In the genomic region with DNA sequence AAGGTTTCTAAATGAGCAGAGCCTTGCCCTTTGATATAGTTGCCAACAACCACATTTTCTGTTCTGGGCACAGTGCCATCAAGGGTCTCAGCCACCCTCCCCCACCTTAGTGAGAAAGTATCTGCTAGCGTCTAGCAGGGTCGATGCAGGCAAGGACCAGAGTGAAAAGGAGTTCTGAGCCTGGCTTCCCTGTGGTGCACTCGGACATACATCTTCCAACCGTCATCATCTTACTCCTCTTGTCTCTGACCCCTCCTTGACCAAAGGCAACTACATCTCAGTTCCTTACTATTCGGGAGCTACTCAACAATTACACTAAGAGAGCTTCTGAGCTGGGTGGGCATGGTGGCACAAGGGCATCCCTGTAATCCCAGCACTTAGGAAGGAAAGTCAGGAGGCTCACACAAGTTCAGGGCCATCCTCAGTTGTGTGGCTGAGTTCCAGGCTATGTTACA, we compare ENCODE assay signal across 9 mouse cellular contexts. TPM values are rescaled to one million over a fixed set of nuclear protein-coding genes. Genes with fewer than 3 reads are reported as not detected.
DNase-seq lines count a peak whose midpoint lies in the region; ATAC-seq lines count a peak whose summit lies in the region.
"Had no signal": no experiment of that assay in that cellular context is flagged by ENCODE, and none has a peak within 500 bp of the region (broad histone marks: within the 10 kb centered on the region; RNA-seq: fewer than 3 reads in every experiment).

No protein-coding gene starts in this region.

- no peak overlapping the region for H3K4me3 ChIP-seq in heart, embryonic 12.5 days
- no peak overlapping the region for H3K4me3 ChIP-seq in hindbrain, embryonic 14.5 days (replicated peaks; ENCODE audit: low read length)
- no peak overlapping the region for H3K4me3 ChIP-seq in neural tube, embryonic 13.5 days

- ATAC-seq in heart, embryonic 12.5 days (ENCODE audit: insufficient number of reproducible peaks, low FRiP score), result 0 out of 2 replicates have a peak, but pooled peaks have one; percentile 22
- peak; percentile 10; the same call in 1 of the 2 replicates for ATAC-seq in hindbrain, embryonic 14.5 days (ENCODE audit: low FRiP score)
- 0 out of 2 replicates have a peak, but pooled peaks have one; percentile 14 for ATAC-seq in neural tube, embryonic 13.5 days (ENCODE audit: low read depth)

- peak overlapping the region; percentile 70; the same call in 1 of the 2 replicates for H3K4me2 ChIP-seq in heart, embryonic 12.5 days
- H3K4me2 ChIP-seq in hindbrain, embryonic 14.5 days (replicated peaks), result peak overlapping the region; percentile 25; the same call in 1 of the 2 replicates
- H3K4me2 ChIP-seq in neural tube, embryonic 13.5 days, result peak overlapping the region; percentile 25; the same call in 1 of the 2 replicates

- H3K9me3 ChIP-seq in heart, embryonic 12.5 days (replicated peaks), result no peaks in the 10 kb centered on the region
- H3K9me3 ChIP-seq in hindbrain, embryonic 14.5 days (ENCODE audit: control insufficient read depth, low read length), result no peaks in the 10 kb centered on the region
- no peaks in the 10 kb centered on the region for H3K9me3 ChIP-seq in neural tube, embryonic 13.5 days
- H3K9me3 ChIP-seq: liver, embryonic 12.5 days had no signal

- intact Hi-C loops in left cerebral cortex, postnatal 25 days (cut with DNase I), result no loop called here

- H3K4me1 ChIP-seq in heart, embryonic 12.5 days (replicated peaks), result peaks cover 20% of the 10 kb centered on the region
- peaks cover 8% of the 10 kb centered on the region; the same call in 1 of the 2 replicates for H3K4me1 ChIP-seq in hindbrain, embryonic 14.5 days (replicated peaks; ENCODE audit: control insufficient read depth, insufficient read depth, low read length)
- H3K4me1 ChIP-seq in neural tube, embryonic 13.5 days (replicated peaks), result peaks cover 25% of the 10 kb centered on the region

- WGBS in heart, embryonic 12.5 days, result 40% methylated on average over 5 of the region's 5 CpGs
- 40% methylated on average over 5 of the region's 5 CpGs for WGBS in hindbrain, embryonic 14.5 days
- 34% methylated on average over 5 of the region's 5 CpGs for WGBS in neural tube, embryonic 13.5 days

- H3K9ac ChIP-seq in heart, embryonic 12.5 days, result no peak overlapping the region
- H3K9ac ChIP-seq in hindbrain, embryonic 14.5 days, result no peak overlapping the region
- H3K9ac ChIP-seq in neural tube, embryonic 13.5 days, result no peak overlapping the region

- no peaks in the 10 kb centered on the region for H3K36me3 ChIP-seq in heart, embryonic 12.5 days
- no peaks in the 10 kb centered on the region for H3K36me3 ChIP-seq in hindbrain, embryonic 14.5 days (replicated peaks; ENCODE audit: control insufficient read depth, insufficient read depth)
- H3K36me3 ChIP-seq in neural tube, embryonic 13.5 days, result no peaks in the 10 kb centered on the region
- H3K36me3 ChIP-seq: liver, embryonic 12.5 days had no signal

- DNase-seq in heart, adult 9 months (ENCODE audit: low spot score in 2 of 2), result no peak
- DNase-seq in CD8-positive naive resting alpha-beta T cell, adult 2 months (ENCODE audit: low read depth in 2 of 2, low spot score in 2 of 2), result peak; percentile 23 to 30
- DNase-seq in hindbrain, embryonic 14.5 days (ENCODE audit: low spot score), result no peak
- DNase-seq in left cerebral cortex, postnatal 25 days (ENCODE audit: low spot score in 2 of 2), result no peak
- DNase-seq in ovary, adult 18-20 months (ENCODE audit: low spot score), result no peak
- DNase-seq in cerebellum, adult 8-10 months, result no peak

- no peaks in the 10 kb centered on the region for H3K27me3 ChIP-seq in heart, embryonic 12.5 days (replicated peaks)
- no peaks in the 10 kb centered on the region for H3K27me3 ChIP-seq in hindbrain, embryonic 14.5 days (ENCODE audit: control insufficient read depth, insufficient read depth, low read length)
- no peaks in the 10 kb centered on the region for H3K27me3 ChIP-seq in neural tube, embryonic 13.5 days

- H3K27ac ChIP-seq in heart, embryonic 12.5 days (ENCODE audit: poor library complexity, severe bottlenecking), result no peak overlapping the region
- no peak overlapping the region for H3K27ac ChIP-seq in hindbrain, embryonic 14.5 days
- H3K27ac ChIP-seq in neural tube, embryonic 13.5 days (replicated peaks), result 0 out of 2 replicates have a peak overlapping the region, but pooled peaks have one; percentile 49

RNA-seq across cellular contexts. Expression of gene Kmt2e, which starts 48.5 kb away (rescaled TPM):
- polyA plus RNA-seq in heart, embryonic 12.5 days (2016; fragmentation: Nextera tagmentation; extraction: Ambion mirVana), result 69.2 and 73.6 TPM in 2 replicates
- polyA plus RNA-seq in hindbrain, embryonic 14.5 days (2014; fragmentation: Nextera tagmentation; extraction: Ambion mirVana), result 118 and 128 TPM in 2 replicates
- 151 and 160 TPM in 2 replicates for polyA plus RNA-seq in neural tube, embryonic 13.5 days (2015; fragmentation: Nextera tagmentation; extraction: Ambion mirVana)
- 10 to 100 TPM; 87.4 to 98.5 TPM for total RNA-seq in left cerebral cortex, postnatal 25 days (2021)

Comparison
In these comparisons a context has a peak if more than half of its experiments do, and no peak if none do; other contexts are left out.
1. DNase-seq: peak in CD8-positive naive resting alpha-beta T cell, adult 2 months (2 of 2); none in heart, adult 9 months (0 of 2), hindbrain, embryonic 14.5 days (single experiment), left cerebral cortex, postnatal 25 days (0 of 2), ovary, adult 18-20 months (single experiment) and cerebellum, adult 8-10 months (single experiment).
2. Peak in every context shown above with its lines, with median percentiles within 50 percentile points of each other: ATAC-seq and H3K4me2 ChIP-seq.